Mouse (Mus musculus) ES-Bruce4 (cell line): Measurements from ENCODE around the gene Erg28. TPM values are rescaled to one million over a fixed set of nuclear protein-coding genes. Genes with fewer than 3 reads are reported as not detected.
A peak's percentile ranks its signal among the peaks of the same experiment; 100 is the strongest.

Experiments
- H3K27ac ChIP-seq: 2 replicates; pipeline ENCODE4 v1.5.1; 2012; ENCODE audit warnings: low read length, inconsistent platforms; ENCODE audit not compliant: insufficient read depth
- H3K27me3 ChIP-seq: 2 replicates; pipeline ENCODE4 v1.6.1; 2012; ENCODE audit warnings: mild to moderate bottlenecking, low read length, inconsistent platforms; ENCODE audit not compliant: control insufficient read depth, poor library complexity, insufficient read depth, severe bottlenecking
- H3K36me3 ChIP-seq: 2 replicates; pipeline ENCODE4 v1.6.1; 2012; ENCODE audit warnings: inconsistent platforms, mild to moderate bottlenecking, low read length, moderate library complexity; ENCODE audit not compliant: control insufficient read depth, poor library complexity, insufficient read depth, severe bottlenecking
- H3K4me1 ChIP-seq: one replicate; pipeline ENCODE4 v1.8.1; 2011; ENCODE audit warnings: low read length; ENCODE audit not compliant: control insufficient read depth, insufficient read depth
- H3K4me3 ChIP-seq: 2 replicates; pipeline ENCODE4 v1.5.1; 2011; ENCODE audit warnings: low read depth, mild to moderate bottlenecking, low read length
- H3K9ac ChIP-seq: 2 replicates; pipeline ENCODE4 v1.6.1; 2012; ENCODE audit warnings: low read depth, mild to moderate bottlenecking, inconsistent platforms; ENCODE audit not compliant: poor library complexity, severe bottlenecking
- H3K9me3 ChIP-seq: replicated peaks from 2 replicates; pipeline ENCODE4 v1.6.1; 2012; ENCODE audit warnings: mild to moderate bottlenecking, low read length, inconsistent platforms; ENCODE audit not compliant: control insufficient read depth, poor library complexity, insufficient read depth, severe bottlenecking
- CTCF ChIP-seq: IDR thresholded peaks from one replicate; pipeline ENCODE4 v1.8.1; 2011; ENCODE audit warnings: low read depth, low read length
- EP300 ChIP-seq: IDR thresholded peaks from 2 replicates; pipeline ENCODE4 v1.6.1; 2011; ENCODE audit warnings: low read depth, low read length; ENCODE audit not compliant: insufficient read depth
- POLR2A ChIP-seq: IDR thresholded peaks from one replicate; pipeline ENCODE4 v1.8.1; 2011; ENCODE audit warnings: low read length; ENCODE audit not compliant: insufficient read depth
- polyA plus RNA-seq: library from polyadenylated mRNA; stranded (reverse); fragments of >200 nt; gene quantifications from 2 replicates; pipeline ENCODE4 v1.2.4, GENCODE M21; 2011; ENCODE audit warnings: low read depth; ENCODE audit not compliant: missing spikeins, insufficient read depth, insufficient read length

Gene Erg28
- polyA plus RNA-seq, 1 experiment, result 99.3 TPM

- Histone ChIP-seq H3K36me3 (peaks cover 9% of the 10 kb centered on the region), H3K9ac (no peak overlapping the region), H3K4me3 (no peak overlapping the region), H3K9me3 (no peaks in the 10 kb centered on the region), H3K27me3 (no peaks in the 10 kb centered on the region), H3K4me1 (no peaks in the 10 kb centered on the region), H3K27ac (no peak overlapping the region)
- TF ChIP-seq CTCF (peak; percentile 76), POLR2A (no peak)
These were observed 24.0 kb upstream of the Erg28 start for GRCm38 (mm10) chr12:85848164-85848958.

- no peak for TF ChIP-seq CTCF
- no peak for TF ChIP-seq POLR2A
- TF ChIP-seq EP300, result no peak
- no peaks in the 10 kb centered on the region for H3K4me1 ChIP-seq
- H3K9ac ChIP-seq, result no peak overlapping the region
- H3K36me3 ChIP-seq, result peaks cover 4% of the 10 kb centered on the region; the same call in 1 of the 2 replicates
- H3K4me3 ChIP-seq, result no peak overlapping the region
- H3K27ac ChIP-seq, result no peak overlapping the region
- no peaks in the 10 kb centered on the region for H3K27me3 ChIP-seq
- no peaks in the 10 kb centered on the region for H3K9me3 ChIP-seq
These were observed 15.1 kb upstream of the Erg28 start for GRCm38 (mm10) chr12:85839371-85840000.

GRCm38 (mm10) chr12:85837765-85838164 lies 13.4 kb upstream of the Erg28 start:
- Histone ChIP-seq H3K36me3 (peaks cover 4% of the 10 kb centered on the region; the same call in 1 of the 2 replicates), H3K9me3 (no peaks in the 10 kb centered on the region), H3K4me1 (no peaks in the 10 kb centered on the region), H3K4me3 (no peak overlapping the region), H3K9ac (no peak overlapping the region), H3K27me3 (no peaks in the 10 kb centered on the region), H3K27ac (no peak overlapping the region)
- no peak for TF ChIP-seq CTCF
- no peak for TF ChIP-seq EP300
- no peak for TF ChIP-seq POLR2A

GRCm38 (mm10) chr12:85834543-85834942 lies 10.2 kb upstream of the Erg28 start:
- TF ChIP-seq CTCF, result no peak
- no peak for TF ChIP-seq EP300
- TF ChIP-seq POLR2A, result no peak
- Histone ChIP-seq H3K27me3 (no peaks in the 10 kb centered on the region), H3K4me1 (no peaks in the 10 kb centered on the region), H3K4me3 (no peak overlapping the region), H3K27ac (no peak overlapping the region), H3K9me3 (no peaks in the 10 kb centered on the region), H3K36me3 (no peaks in the 10 kb centered on the region; the same call in 1 of the 2 replicates), H3K9ac (no peak overlapping the region)

GRCm38 (mm10) chr12:85830691-85831090 lies 6.3 kb upstream of the Erg28 start:
- H3K4me1 ChIP-seq, result no peaks in the 10 kb centered on the region
- no peaks in the 10 kb centered on the region for H3K27me3 ChIP-seq
- H3K36me3 ChIP-seq, result no peaks in the 10 kb centered on the region; the same call in 1 of the 2 replicates
- H3K9me3 ChIP-seq, result no peaks in the 10 kb centered on the region
- H3K9ac ChIP-seq, result no peak overlapping the region
- H3K27ac ChIP-seq, result no peak overlapping the region
- TF ChIP-seq POLR2A (no peak), CTCF (no peak), EP300 (no peak)
- no peak overlapping the region for H3K4me3 ChIP-seq

- Histone ChIP-seq H3K9ac (no peak overlapping the region), H3K4me1 (no peaks in the 10 kb centered on the region), H3K27ac (no peak overlapping the region), H3K36me3 (no peaks in the 10 kb centered on the region; the same call in 1 of the 2 replicates), H3K9me3 (no peaks in the 10 kb centered on the region), H3K4me3 (no peak overlapping the region), H3K27me3 (no peaks in the 10 kb centered on the region)
- no peak for TF ChIP-seq EP300
- no peak for TF ChIP-seq CTCF
- TF ChIP-seq POLR2A, result no peak
These were observed 5.5 kb upstream of the Erg28 start for GRCm38 (mm10) chr12:85829866-85830265.
